Mouse (Mus musculus) lung, embryonic 15.5 days (tissue): ENCODE results near the gene Phactr2. TPM values are rescaled to one million over a fixed set of nuclear protein-coding genes. Genes with fewer than 3 reads are reported as not detected.

ENCODE experiments used
- ATAC-seq: fragments of 200-750 bp; cut with Nextera tagmentation; 2 replicates; pipeline ENCODE4 v1.8.0; 2017; ENCODE audit warnings: moderate number of reproducible peaks, borderline replicate concordance; ENCODE audit not compliant: low FRiP score, low TSS enrichment; ENCODE audit errors: extremely low read depth
- H3K27ac ChIP-seq: fragments of 300-500 bp; sonication (generic); 2 replicates; pipeline ENCODE4 v1.5.1; 2015; ENCODE audit warnings: moderate library complexity, mild to moderate bottlenecking, inconsistent platforms
- H3K27me3 ChIP-seq: fragments of 300-500 bp; sonication (generic); 2 replicates; pipeline ENCODE4 v1.6.1; 2015; ENCODE audit warnings: inconsistent platforms
- H3K36me3 ChIP-seq: fragments of 300-500 bp; sonication (generic); 2 replicates; pipeline ENCODE4 v1.6.1; 2015; ENCODE audit warnings: inconsistent platforms
- H3K4me1 ChIP-seq: fragments of 300-500 bp; sonication (generic); 2 replicates; pipeline ENCODE4 v1.6.1; 2015; ENCODE audit warnings: inconsistent platforms
- H3K4me2 ChIP-seq: fragments of 300-500 bp; sonication (generic); 2 replicates; pipeline ENCODE4 v1.6.1; 2015; ENCODE audit warnings: inconsistent platforms, mild to moderate bottlenecking, moderate library complexity
- H3K4me3 ChIP-seq: fragments of 300-500 bp; sonication (generic); 2 replicates; pipeline ENCODE4 v1.5.1; 2015; ENCODE audit warnings: mild to moderate bottlenecking, inconsistent platforms
- H3K9ac ChIP-seq: fragments of 300-500 bp; sonication (generic); 2 replicates; pipeline ENCODE4 v1.6.1; 2015; ENCODE audit warnings: inconsistent platforms
- H3K9me3 ChIP-seq: fragments of 300-500 bp; sonication (generic); 2 replicates; pipeline ENCODE4 v1.6.1; 2016; ENCODE audit warnings: inconsistent platforms
- whole genome bisulfite sequencing: fragments of 180-500 bp; shearing (Covaris S2); methylation state at CpG from one replicate; pipeline ENCODE4 v1.1.7; 2015; 5-methylcytosine and 5-hydroxymethylcytosine counted together
- polyA plus RNA-seq: library from polyadenylated mRNA; unstranded; fragments of >200 nt; fragmentation: Nextera tagmentation; extraction: Ambion mirVana; gene quantifications from 2 replicates; pipeline ENCODE4 v1.2.1, GENCODE M21; 2015

Gene Phactr2
- polyA plus RNA-seq, 1 experiment from 2014 or later, result 33.7 TPM

DNA sequence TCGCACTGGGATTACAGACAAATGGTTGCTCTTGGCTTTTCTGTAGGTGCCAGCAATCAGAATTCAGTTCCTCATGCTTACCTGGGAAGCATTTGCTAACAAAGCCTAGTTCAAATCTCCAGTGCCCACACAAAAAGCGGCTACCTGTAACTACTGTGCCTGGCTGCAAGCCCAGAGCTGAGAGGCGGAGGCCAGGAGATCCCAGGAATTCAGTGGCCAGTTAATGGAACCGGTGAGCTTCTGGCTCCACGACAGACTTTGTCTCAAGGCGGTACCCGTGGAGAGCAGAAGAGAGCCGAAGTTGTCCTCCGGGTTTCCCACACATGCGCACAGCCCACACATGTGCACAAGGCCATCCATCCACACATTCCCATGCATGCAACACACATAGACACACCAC lies 46.6 kb downstream of the Phactr2 start:
- H3K9me3 ChIP-seq, result no peaks in the 10 kb centered on the region
- H3K4me3 ChIP-seq, result no peak overlapping the region
- H3K4me2 ChIP-seq, result no peak overlapping the region
- WGBS, result 80% methylated on average over 10 of the region's 10 CpGs
- peaks cover 7% of the 10 kb centered on the region; the same call in 1 of the 2 replicates for H3K4me1 ChIP-seq
- ATAC-seq, result no peak
- no peak overlapping the region for H3K9ac ChIP-seq
- no peaks in the 10 kb centered on the region for H3K27me3 ChIP-seq
- no peaks in the 10 kb centered on the region for H3K36me3 ChIP-seq
- H3K27ac ChIP-seq, result no peak overlapping the region

- no peak for ATAC-seq
- no peak overlapping the region for H3K9ac ChIP-seq
- WGBS, result 87% methylated on average over 9 of the region's 9 CpGs
- H3K27ac ChIP-seq, result no peak overlapping the region
- H3K4me3 ChIP-seq, result no peak overlapping the region
- H3K4me2 ChIP-seq, result no peak overlapping the region
- no peaks in the 10 kb centered on the region for H3K27me3 ChIP-seq
- H3K36me3 ChIP-seq, result no peaks in the 10 kb centered on the region
- H3K4me1 ChIP-seq, result peaks cover 3% of the 10 kb centered on the region; the same call in 1 of the 2 replicates
- no peaks in the 10 kb centered on the region for H3K9me3 ChIP-seq
Observed at GRCm38 (mm10) chr10:13425198-13425597, 49.0 kb downstream of the Phactr2 start.

DNA sequence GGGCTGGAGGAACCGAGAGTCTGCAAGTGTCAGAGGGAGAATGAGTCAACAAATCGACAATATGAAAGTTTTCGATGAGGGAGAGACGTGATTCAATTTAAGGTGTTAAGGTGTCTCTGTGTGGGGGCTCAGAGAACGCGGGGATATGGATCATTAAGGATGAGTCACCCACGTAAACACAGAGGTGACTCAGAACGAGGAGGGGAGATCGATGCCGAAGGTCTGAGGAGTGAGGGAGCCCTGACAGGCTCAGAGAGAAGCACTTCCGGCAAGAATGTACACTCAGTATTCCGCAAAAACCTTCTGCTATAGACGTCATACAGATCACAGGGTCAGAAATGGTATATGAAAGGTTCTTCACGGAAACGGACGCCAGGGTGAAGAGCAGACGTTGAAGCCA lies 49.7 kb downstream of the Phactr2 start:
- Histone ChIP-seq H3K4me1 (peaks cover 3% of the 10 kb centered on the region; the same call in 1 of the 2 replicates), H3K27me3 (no peaks in the 10 kb centered on the region), H3K9ac (no peak overlapping the region), H3K27ac (no peak overlapping the region), H3K36me3 (no peaks in the 10 kb centered on the region), H3K4me3 (no peak overlapping the region), H3K4me2 (no peak overlapping the region), H3K9me3 (no peaks in the 10 kb centered on the region)
- no peak for ATAC-seq
- WGBS, result 68% methylated on average over 17 of the region's 17 CpGs

DNA sequence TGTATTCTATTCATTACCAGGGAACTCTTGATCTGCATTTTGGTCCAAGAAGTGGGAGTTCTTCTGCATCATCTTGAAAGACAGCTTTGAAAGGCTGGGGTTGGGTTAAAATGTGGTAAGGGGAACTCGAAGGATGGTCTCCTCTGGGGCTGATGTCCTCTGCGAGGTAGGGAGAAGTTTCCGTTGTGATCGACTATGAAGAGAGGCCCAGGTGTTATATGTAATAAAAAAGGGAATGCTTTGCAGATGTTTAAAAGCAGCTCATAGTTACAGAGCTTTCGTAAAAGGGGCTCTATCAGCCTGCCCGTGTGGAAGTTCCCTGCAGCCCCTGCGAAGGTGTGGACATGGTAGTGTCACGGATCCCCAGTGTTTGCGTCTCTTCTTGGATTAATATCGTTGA lies 50.2 kb downstream of the Phactr2 start:
- WGBS, result 89% methylated on average over 10 of the region's 10 CpGs
- ATAC-seq, result no peak
- no peak overlapping the region for H3K4me3 ChIP-seq
- H3K36me3 ChIP-seq, result no peaks in the 10 kb centered on the region
- H3K4me1 ChIP-seq, result peaks cover under 1% of the 10 kb centered on the region; the same call in 1 of the 2 replicates
- no peaks in the 10 kb centered on the region for H3K27me3 ChIP-seq
- H3K27ac ChIP-seq, result no peak overlapping the region
- no peak overlapping the region for H3K9ac ChIP-seq
- H3K9me3 ChIP-seq, result no peaks in the 10 kb centered on the region
- H3K4me2 ChIP-seq, result no peak overlapping the region

GRCm38 (mm10) chr10:13422121-13422520 lies 52.1 kb downstream of the Phactr2 start:
- 80% methylated on average over 9 of the region's 9 CpGs for WGBS
- H3K9me3 ChIP-seq, result no peaks in the 10 kb centered on the region
- no peak overlapping the region for H3K9ac ChIP-seq
- H3K27ac ChIP-seq, result no peak overlapping the region
- no peaks in the 10 kb centered on the region for H3K36me3 ChIP-seq
- H3K4me3 ChIP-seq, result no peak overlapping the region
- H3K27me3 ChIP-seq, result no peaks in the 10 kb centered on the region
- no peak overlapping the region for H3K4me2 ChIP-seq
- ATAC-seq, result no peak
- H3K4me1 ChIP-seq, result no peaks in the 10 kb centered on the region

- H3K4me3 ChIP-seq, result no peak overlapping the region
Observed at GRCm38 (mm10) chr10:13419246-13419645, 55.0 kb downstream of the Phactr2 start.

DNA sequence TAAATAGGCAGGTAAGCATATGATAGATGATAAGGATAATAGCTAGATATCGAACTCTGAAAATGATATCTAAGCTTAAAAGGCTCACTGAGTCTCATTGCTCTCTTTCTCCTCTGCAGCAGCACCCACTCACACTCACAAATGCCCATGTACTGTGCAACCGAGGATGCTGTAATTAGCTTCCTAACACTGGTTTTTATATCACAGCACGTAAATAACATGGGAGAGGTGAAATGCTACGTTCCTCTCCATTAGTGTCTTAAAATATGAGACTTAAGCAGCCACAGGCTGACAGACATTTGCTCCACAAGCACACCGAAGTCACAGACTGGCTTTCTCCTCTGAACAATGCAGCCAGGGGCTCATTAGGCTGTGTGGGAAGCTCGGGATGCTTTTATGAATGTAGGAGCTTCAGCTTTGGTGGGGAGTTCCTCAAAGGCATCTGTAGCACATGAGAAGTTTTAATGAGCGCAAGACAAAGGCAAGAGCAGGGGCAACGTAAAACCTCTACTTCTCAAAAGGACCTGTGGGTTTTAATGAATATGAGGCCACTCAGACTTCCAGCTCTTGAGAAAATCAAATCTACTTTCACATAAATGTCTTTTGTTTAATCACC lies 58.6 kb downstream of the Phactr2 start:
- Histone ChIP-seq H3K4me2 (no peak overlapping the region), H3K27ac (no peak overlapping the region), H3K4me3 (no peak overlapping the region), H3K9ac (no peak overlapping the region), H3K27me3 (no peaks in the 10 kb centered on the region), H3K36me3 (no peaks in the 10 kb centered on the region), H3K9me3 (no peaks in the 10 kb centered on the region), H3K4me1 (peaks cover 4% of the 10 kb centered on the region; the same call in 1 of the 2 replicates)
- ATAC-seq, result no peak
- WGBS, result 67% methylated on average over 8 of the region's 8 CpGs

More at GRCm38 (mm10) chr10:13419246-13419645, 55.0 kb downstream of the Phactr2 start:
- H3K27me3 ChIP-seq, result no peaks in the 10 kb centered on the region
- H3K9me3 ChIP-seq, result no peaks in the 10 kb centered on the region
- no peak overlapping the region for H3K4me2 ChIP-seq
- ATAC-seq, result no peak
- WGBS, result 47% methylated on average over 4 of the region's 4 CpGs
- no peaks in the 10 kb centered on the region for H3K4me1 ChIP-seq
- no peaks in the 10 kb centered on the region for H3K36me3 ChIP-seq
- H3K27ac ChIP-seq, result no peak overlapping the region
- H3K9ac ChIP-seq, result no peak overlapping the region

- H3K9ac ChIP-seq, result no peak overlapping the region
- no peak overlapping the region for H3K4me2 ChIP-seq
- no peak overlapping the region for H3K4me3 ChIP-seq
- peak overlapping the region; percentile 34; the same call in 1 of the 2 replicates for H3K27ac ChIP-seq
- H3K9me3 ChIP-seq, result no peaks in the 10 kb centered on the region
- WGBS, result 69% methylated on average over 19 of the region's 19 CpGs
- no peaks in the 10 kb centered on the region for H3K36me3 ChIP-seq
- peak; percentile 79; the same call in 1 of the 2 replicates for ATAC-seq
- H3K27me3 ChIP-seq, result no peaks in the 10 kb centered on the region
- peaks cover 4% of the 10 kb centered on the region; the same call in 1 of the 2 replicates for H3K4me1 ChIP-seq
Observed at GRCm38 (mm10) chr10:13412202-13412923, 61.8 kb downstream of the Phactr2 start.

DNA sequence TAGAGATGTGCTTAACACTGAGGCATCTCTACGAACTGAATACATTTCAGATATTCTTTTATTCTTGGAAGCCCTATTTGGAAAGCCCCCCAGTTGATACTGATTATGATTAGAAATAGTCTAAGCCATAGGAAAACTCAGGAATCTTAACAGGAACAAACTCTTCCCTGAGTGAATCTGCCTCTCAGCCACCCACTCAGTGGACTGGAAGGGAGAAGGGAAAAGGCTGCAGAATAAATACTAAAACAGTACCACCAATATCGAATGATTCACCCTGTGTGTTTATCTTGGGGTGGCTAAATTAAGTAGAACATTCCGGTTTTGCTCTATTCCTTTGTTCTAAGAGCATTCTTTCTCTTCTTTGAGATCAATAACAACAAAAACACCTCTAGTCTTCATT lies 63.2 kb downstream of the Phactr2 start:
- Histone ChIP-seq H3K27ac (0 out of 2 replicates have a peak overlapping the region, but pooled peaks have one; percentile 9), H3K9me3 (no peaks in the 10 kb centered on the region), H3K9ac (no peak overlapping the region), H3K27me3 (no peaks in the 10 kb centered on the region), H3K4me1 (peaks cover 4% of the 10 kb centered on the region; the same call in 1 of the 2 replicates), H3K4me3 (no peak overlapping the region), H3K36me3 (no peaks in the 10 kb centered on the region), H3K4me2 (no peak overlapping the region)
- 85% methylated on average over 3 of the region's 3 CpGs for WGBS
- no peak for ATAC-seq

GRCm38 (mm10) chr10:13401971-13402370 lies 72.2 kb downstream of the Phactr2 start:
- Histone ChIP-seq H3K27ac (no peak overlapping the region), H3K9ac (no peak overlapping the region), H3K36me3 (no peaks in the 10 kb centered on the region), H3K4me1 (no peaks in the 10 kb centered on the region), H3K4me3 (no peak overlapping the region), H3K27me3 (no peaks in the 10 kb centered on the region), H3K4me2 (no peak overlapping the region), H3K9me3 (no peaks in the 10 kb centered on the region)
- no peak for ATAC-seq
- 81% methylated on average over 1 of the region's 1 CpGs for whole genome bisulfite sequencing

- 83% methylated on average over 3 of the region's 3 CpGs for WGBS
- Histone ChIP-seq H3K27ac (no peak overlapping the region), H3K36me3 (no peaks in the 10 kb centered on the region), H3K27me3 (no peaks in the 10 kb centered on the region), H3K9ac (no peak overlapping the region), H3K4me1 (no peaks in the 10 kb centered on the region), H3K4me2 (no peak overlapping the region), H3K4me3 (no peak overlapping the region), H3K9me3 (no peaks in the 10 kb centered on the region)
- no peak for ATAC-seq
Observed at GRCm38 (mm10) chr10:13395753-13396152, 78.5 kb downstream of the Phactr2 start.

- WGBS, result 62% methylated on average over 4 of the region's 4 CpGs
- no peak for ATAC-seq
- no peaks in the 10 kb centered on the region for H3K27me3 ChIP-seq
Observed at GRCm38 (mm10) chr10:13394000-13394399, 80.2 kb downstream of the Phactr2 start.

More at GRCm38 (mm10) chr10:13394000-13394399, 80.2 kb downstream of the Phactr2 start:
- Histone ChIP-seq H3K9ac (no peak overlapping the region), H3K4me1 (no peaks in the 10 kb centered on the region; the same call in 1 of the 2 replicates), H3K4me2 (no peak overlapping the region), H3K4me3 (no peak overlapping the region), H3K9me3 (no peaks in the 10 kb centered on the region), H3K36me3 (no peaks in the 10 kb centered on the region), H3K27ac (no peak overlapping the region)
